Mouse (Mus musculus) heart, adult 8-10 months (tissue): Measurements from ENCODE around the gene Tcfl5. TPM values are rescaled to one million over a fixed set of nuclear protein-coding genes. Genes with fewer than 3 reads are reported as not detected.

Source experiments
- DNase-seq: peaks from one replicate; pipeline ENCODE4 v3.0.0; 2022; ENCODE audit warnings: low spot score
- total RNA-seq, 4 experiments: library from RNA; stranded (reverse); gene quantifications; 2 replicates each; pipeline ENCODE4 v1.2.4; 2022

Gene Tcfl5
- not detected for total RNA-seq

- no peak for DNase-seq
These were observed at the start of gene Tcfl5 for GRCm38 (mm10) chr2:180642555-180643260. Tcfl5 (minus strand) TSS chr2:180642708.

- DNase-seq, result no peak
These were observed 47.3 kb upstream of the Tcfl5 start for GRCm38 (mm10) chr2:180689841-180690240.

- DNase-seq, result no peak
These were observed 41.5 kb upstream of the Tcfl5 start for GRCm38 (mm10) chr2:180684031-180684430.

- no peak for DNase-seq
These were observed 41.0 kb upstream of the Tcfl5 start for GRCm38 (mm10) chr2:180683524-180683923.

- no peak for DNase-seq
These were observed 38.7 kb upstream of the Tcfl5 start for GRCm38 (mm10) chr2:180681225-180681624.

GRCm38 (mm10) chr2:180678609-180679140 is 36.2 kb upstream of the Tcfl5 start:
- DNase-seq, result peak; percentile 73

- DNase-seq, result no peak
These were observed 34.2 kb upstream of the Tcfl5 start for GRCm38 (mm10) chr2:180676706-180677105.

- DNase-seq, result no peak
These were observed 19.5 kb upstream of the Tcfl5 start for GRCm38 (mm10) chr2:180662008-180662407.

GRCm38 (mm10) chr2:180660521-180660920 is 18.0 kb upstream of the Tcfl5 start:
- no peak for DNase-seq

GRCm38 (mm10) chr2:180659353-180660150 is 17.0 kb upstream of the Tcfl5 start:
- no peak for DNase-seq

GRCm38 (mm10) chr2:180658381-180658780 is 15.9 kb upstream of the Tcfl5 start:
- no peak for DNase-seq

GRCm38 (mm10) chr2:180657394-180658013 is 15.0 kb upstream of the Tcfl5 start:
- peak; percentile 70 for DNase-seq

- no peak for DNase-seq
These were observed 12.6 kb upstream of the Tcfl5 start for GRCm38 (mm10) chr2:180655150-180655549.

- DNase-seq, result no peak
These were observed 12.2 kb upstream of the Tcfl5 start for GRCm38 (mm10) chr2:180654666-180655065.

GRCm38 (mm10) chr2:180646841-180647240 is 4.3 kb upstream of the Tcfl5 start:
- DNase-seq, result no peak

GRCm38 (mm10) chr2:180643626-180644025 is 1.1 kb upstream of the Tcfl5 start:
- DNase-seq, result no peak

- DNase-seq, result no peak
These were observed 643 bp downstream of the Tcfl5 start for GRCm38 (mm10) chr2:180641576-180642554.

- no peak for DNase-seq
These were observed 30.6 kb downstream of the Tcfl5 start for GRCm38 (mm10) chr2:180611882-180612281.

- no peak for DNase-seq
These were observed 32.2 kb downstream of the Tcfl5 start for GRCm38 (mm10) chr2:180610283-180610682.

GRCm38 (mm10) chr2:180604781-180605180 is 37.7 kb downstream of the Tcfl5 start:
- no peak for DNase-seq

GRCm38 (mm10) chr2:180600569-180601021 is 41.9 kb downstream of the Tcfl5 start:
- no peak for DNase-seq
